Mouse (Mus musculus) thymus, adult 2 months (tissue): ENCODE results near the gene Cradd. TPM values are rescaled to one million over a fixed set of nuclear protein-coding genes. Genes with fewer than 3 reads are reported as not detected.

Experiments used
- DNase-seq: peaks from one replicate; pipeline ENCODE4 v3.0.0; 2021
- H3K27ac ChIP-seq: fragments of 200-500 bp; 2 replicates; pipeline ENCODE4 v1.5.1; 2012; ENCODE audit warnings: low read length, control low read depth; ENCODE audit not compliant: control insufficient read depth, insufficient read depth
- H3K27me3 ChIP-seq: fragments of 200-500 bp; 2 replicates; pipeline ENCODE4 v1.6.1; 2012; ENCODE audit warnings: mild to moderate bottlenecking, low read length, moderate library complexity, mixed read lengths; ENCODE audit not compliant: control insufficient read depth, insufficient read depth
- H3K36me3 ChIP-seq: fragments of 200-500 bp; 2 replicates; pipeline ENCODE4 v1.6.1; 2012; ENCODE audit warnings: mild to moderate bottlenecking, low read length, moderate library complexity; ENCODE audit not compliant: control insufficient read depth, insufficient read depth
- H3K4me1 ChIP-seq: fragments of 200-500 bp; replicated peaks from 2 replicates; pipeline ENCODE4 v1.6.1; 2012; ENCODE audit warnings: low read length; ENCODE audit not compliant: control insufficient read depth, insufficient read depth
- H3K4me3 ChIP-seq: fragments of 200-500 bp; 2 replicates; pipeline ENCODE4 v1.5.1; 2012; ENCODE audit warnings: mild to moderate bottlenecking, low read length, control low read depth, moderate library complexity; ENCODE audit not compliant: control insufficient read depth, insufficient read depth
- CTCF ChIP-seq: fragments of 200-500 bp; IDR thresholded peaks from 2 replicates; pipeline ENCODE4 v1.5.1; 2012; ENCODE audit warnings: mild to moderate bottlenecking, control low read depth, low read length, moderate library complexity, borderline replicate concordance; ENCODE audit not compliant: control insufficient read depth, poor library complexity, insufficient read depth; ENCODE audit errors: extremely low read depth
- POLR2A ChIP-seq: fragments of 200-500 bp; IDR thresholded peaks from 2 replicates; pipeline ENCODE4 v1.6.1; 2012; ENCODE audit warnings: mild to moderate bottlenecking, low read length, control low read depth, moderate library complexity; ENCODE audit not compliant: control insufficient read depth, poor library complexity, insufficient read depth; ENCODE audit errors: extremely low read depth
- WGBS: fragments of 180-500 bp; shearing (Covaris S2); methylation state at CpG from one replicate; pipeline ENCODE4 v1.1.7; 2018; 5-methylcytosine and 5-hydroxymethylcytosine counted together
- polyA plus RNA-seq: library from polyadenylated mRNA; depleted of rRNA; stranded (reverse); fragments of >200 nt; gene quantifications from 2 replicates; pipeline ENCODE4 v1.2.3, GENCODE M21; 2012

Gene Cradd
- polyA plus RNA-seq, 1 experiment, result 15.8 TPM

DNA sequence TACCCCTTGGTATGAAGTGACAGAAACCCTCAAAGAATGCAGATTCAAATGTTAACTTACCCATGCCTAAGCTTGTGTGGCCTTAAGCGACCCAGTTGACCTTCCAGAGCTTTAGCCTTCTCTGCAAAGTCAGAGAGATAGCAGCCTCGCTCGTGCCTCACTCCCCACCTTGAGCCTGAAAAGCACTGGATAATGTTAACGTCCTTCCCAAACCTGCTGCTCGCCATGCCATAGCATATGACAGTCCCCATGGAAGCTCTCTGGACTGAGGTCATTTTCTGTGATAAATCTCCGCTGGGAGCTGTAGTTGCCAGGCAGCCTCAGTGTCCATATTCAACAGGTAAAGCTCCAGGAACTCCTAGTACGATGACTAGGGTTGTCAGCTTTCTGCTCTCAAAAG, 170.7 kb downstream of the Cradd start:
- DNase-seq, result no peak
- no peaks in the 10 kb centered on the region for H3K36me3 ChIP-seq
- no peaks in the 10 kb centered on the region for H3K27me3 ChIP-seq
- no peaks in the 10 kb centered on the region for H3K4me1 ChIP-seq
- H3K27ac ChIP-seq, result no peak overlapping the region
- TF ChIP-seq POLR2A, result no peak
- TF ChIP-seq CTCF, result no peak
- H3K4me3 ChIP-seq, result no peak overlapping the region
- WGBS, result 94% methylated on average over 7 of the region's 7 CpGs

DNA sequence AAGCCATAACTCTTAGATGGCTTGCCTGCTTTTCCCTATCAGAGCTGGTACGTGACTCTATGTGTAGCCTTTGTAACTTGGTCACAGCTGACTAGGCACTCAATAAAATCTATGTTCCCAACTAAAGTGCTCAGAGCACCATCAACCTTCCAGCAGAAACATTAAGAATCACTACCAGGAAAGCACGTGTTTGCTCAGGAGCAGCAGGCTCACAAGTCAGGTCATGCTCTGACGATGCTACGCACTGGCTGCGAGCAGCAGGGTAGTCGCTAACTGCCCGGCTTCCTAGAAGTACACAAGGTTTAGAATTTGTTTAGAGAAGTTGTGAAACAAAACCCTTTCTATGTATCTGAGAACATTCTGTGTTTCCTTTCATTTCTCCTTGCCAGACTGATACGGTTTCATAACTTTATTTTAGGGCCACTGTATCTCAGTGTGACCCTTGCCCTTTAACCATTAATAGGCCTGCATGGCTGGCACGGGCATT, 171.4 kb downstream of the Cradd start:
- no peak for DNase-seq
- no peaks in the 10 kb centered on the region for H3K27me3 ChIP-seq
- WGBS, result 90% methylated on average over 9 of the region's 9 CpGs
- no peaks in the 10 kb centered on the region for H3K4me1 ChIP-seq
- H3K27ac ChIP-seq, result no peak overlapping the region
- no peak overlapping the region for H3K4me3 ChIP-seq
- H3K36me3 ChIP-seq, result no peaks in the 10 kb centered on the region
- TF ChIP-seq CTCF (no peak), POLR2A (no peak)

DNA sequence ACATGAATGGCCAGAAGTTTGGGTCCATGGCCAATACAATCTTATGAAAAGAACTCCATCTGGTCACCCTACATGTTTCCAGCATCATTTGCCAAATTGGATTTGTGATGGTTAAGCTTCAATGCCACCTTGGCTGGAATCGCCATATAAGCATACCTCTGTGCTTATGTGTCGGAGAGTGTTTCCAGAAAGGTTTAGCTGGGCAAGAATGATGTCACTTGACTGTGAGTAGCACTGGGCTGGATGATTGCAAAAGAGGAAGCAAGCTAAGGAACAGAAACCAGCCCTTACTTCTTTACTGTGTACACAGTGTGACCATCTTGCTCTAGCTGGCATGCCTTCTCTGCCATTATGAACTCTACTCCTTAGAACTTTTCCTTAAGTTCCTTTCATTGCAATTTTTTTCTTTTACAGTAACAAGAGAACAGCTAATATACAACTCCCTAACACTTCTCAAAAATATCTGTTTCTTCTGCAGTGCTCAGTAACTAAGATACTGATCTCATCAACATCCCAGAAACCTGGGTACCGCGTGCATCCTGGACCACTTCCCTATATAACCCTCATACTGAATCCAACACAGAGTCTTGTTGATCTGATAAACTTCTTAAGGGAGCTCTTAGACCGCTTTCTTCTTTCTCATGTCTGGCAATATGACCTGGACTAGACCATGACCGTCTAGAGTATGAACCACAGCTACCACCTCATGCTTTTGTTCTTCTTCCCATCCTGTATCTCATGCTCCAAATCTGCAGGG, 172.7 kb downstream of the Cradd start:
- TF ChIP-seq CTCF (no peak), POLR2A (no peak)
- WGBS, result 87% methylated on average over 6 of the region's 6 CpGs
- H3K4me3 ChIP-seq, result no peak overlapping the region

DNA sequence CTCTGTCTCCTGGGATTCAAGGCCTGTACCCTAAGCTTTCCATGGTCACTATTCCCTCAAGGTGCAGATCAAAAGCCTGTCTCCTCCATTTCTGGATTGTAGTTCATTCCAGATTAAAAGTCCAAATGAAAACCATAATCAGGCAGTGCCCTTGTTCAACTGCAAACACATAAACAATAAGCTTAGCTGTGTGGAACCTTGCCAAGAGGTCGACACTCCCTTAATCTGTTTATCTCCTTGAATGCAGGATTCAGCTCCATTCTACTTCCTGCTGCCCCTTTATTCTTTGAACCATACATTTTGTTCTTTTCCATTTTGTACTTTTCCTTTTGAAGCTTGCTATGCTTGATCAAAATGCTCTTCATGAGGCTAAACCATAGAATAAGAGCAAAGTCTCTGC, 174.3 kb downstream of the Cradd start:
- whole genome bisulfite sequencing, result 12% methylated on average over 1 of the region's 1 CpGs
- Histone ChIP-seq H3K27ac (no peak overlapping the region), H3K27me3 (no peaks in the 10 kb centered on the region), H3K4me3 (no peak overlapping the region), H3K4me1 (0 out of 2 replicates have a peak, but pooled peaks cover 2% of the 10 kb centered on the region), H3K36me3 (no peaks in the 10 kb centered on the region)
- DNase-seq, result no peak
- TF ChIP-seq CTCF (no peak), POLR2A (no peak)

More for the DNA sequence above, 172.7 kb downstream of the Cradd start:
- DNase-seq, result no peak
- H3K27me3 ChIP-seq, result no peaks in the 10 kb centered on the region
- no peaks in the 10 kb centered on the region for H3K36me3 ChIP-seq
- H3K4me1 ChIP-seq, result 0 out of 2 replicates have a peak, but pooled peaks cover 2% of the 10 kb centered on the region
- H3K27ac ChIP-seq, result no peak overlapping the region

DNA sequence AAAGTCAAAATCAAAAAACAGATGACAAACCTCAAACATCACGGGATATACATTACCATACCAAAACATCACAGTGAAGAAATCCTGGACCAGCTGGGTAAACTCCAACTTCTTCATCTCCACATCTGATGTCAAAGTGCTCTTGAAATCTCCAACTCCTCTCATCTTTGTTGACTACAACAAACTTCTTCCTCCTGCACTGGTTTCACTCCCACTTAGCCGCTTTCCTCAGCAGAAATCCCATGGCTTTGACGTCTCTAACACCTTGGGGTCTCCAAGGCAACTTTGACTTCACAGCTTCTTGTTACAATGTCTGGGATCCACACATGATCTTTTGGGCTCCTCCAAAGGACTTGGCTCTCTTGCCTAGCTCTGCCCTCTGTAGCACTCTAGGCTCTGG, 175.3 kb downstream of the Cradd start:
- Histone ChIP-seq H3K4me3 (no peak overlapping the region), H3K4me1 (0 out of 2 replicates have a peak, but pooled peaks cover 2% of the 10 kb centered on the region)

DNA sequence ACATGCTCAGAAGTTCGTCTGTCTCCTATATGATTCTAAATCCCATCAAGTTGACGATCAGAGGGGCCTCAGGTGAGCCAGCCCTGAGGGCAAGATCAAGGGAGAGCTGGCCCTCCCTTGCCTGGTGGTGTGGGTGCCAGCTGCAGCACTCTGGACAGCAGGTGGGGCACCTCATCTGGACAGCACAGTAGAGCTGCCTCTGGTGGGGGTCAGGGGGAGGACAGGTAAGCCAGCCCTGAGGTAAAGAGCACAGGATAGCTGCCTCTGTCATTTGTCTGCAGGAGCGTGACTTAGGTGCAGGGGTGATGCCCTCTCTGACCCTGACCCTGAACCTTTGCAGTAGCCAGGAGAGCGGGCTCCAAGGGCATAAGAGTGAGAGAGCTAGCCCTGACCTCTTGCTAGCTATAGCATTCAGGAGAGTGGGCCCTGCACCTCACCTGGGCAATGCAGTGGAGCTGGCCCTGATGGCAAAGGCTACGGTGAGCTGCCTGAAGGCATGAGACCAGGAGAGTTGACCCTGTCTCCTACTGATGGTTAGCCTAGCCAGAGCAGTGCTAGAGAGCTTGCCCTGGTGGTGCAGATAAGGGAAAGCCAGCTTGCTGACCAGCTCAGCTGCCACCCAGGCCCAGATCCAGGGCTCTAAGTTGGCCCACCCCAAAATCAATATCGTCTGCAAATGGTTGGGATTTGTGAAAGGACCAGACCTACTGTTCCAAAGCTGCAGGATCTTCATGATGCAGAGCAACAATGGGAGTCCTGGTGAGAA, 176.6 kb downstream of the Cradd start:
- H3K27ac ChIP-seq, result no peak overlapping the region
- no peak for TF ChIP-seq CTCF
- no peak for TF ChIP-seq POLR2A
- DNase-seq, result no peak
- no peaks in the 10 kb centered on the region for H3K36me3 ChIP-seq
- H3K27me3 ChIP-seq, result no peaks in the 10 kb centered on the region
- H3K4me3 ChIP-seq, result no peak overlapping the region
- H3K4me1 ChIP-seq, result 0 out of 2 replicates have a peak, but pooled peaks cover 5% of the 10 kb centered on the region
- 95% methylated on average over 6 of the region's 6 CpGs for WGBS

More for the DNA sequence above, 175.3 kb downstream of the Cradd start:
- 90% methylated on average over 3 of the region's 3 CpGs for WGBS
- H3K36me3 ChIP-seq, result no peaks in the 10 kb centered on the region
- no peak for TF ChIP-seq CTCF
- TF ChIP-seq POLR2A, result no peak
- H3K27ac ChIP-seq, result no peak overlapping the region
- H3K27me3 ChIP-seq, result no peaks in the 10 kb centered on the region
- no peak for DNase-seq
